Mouse (Mus musculus): Measurements from ENCODE around the gene Fam219b.

DNA sequence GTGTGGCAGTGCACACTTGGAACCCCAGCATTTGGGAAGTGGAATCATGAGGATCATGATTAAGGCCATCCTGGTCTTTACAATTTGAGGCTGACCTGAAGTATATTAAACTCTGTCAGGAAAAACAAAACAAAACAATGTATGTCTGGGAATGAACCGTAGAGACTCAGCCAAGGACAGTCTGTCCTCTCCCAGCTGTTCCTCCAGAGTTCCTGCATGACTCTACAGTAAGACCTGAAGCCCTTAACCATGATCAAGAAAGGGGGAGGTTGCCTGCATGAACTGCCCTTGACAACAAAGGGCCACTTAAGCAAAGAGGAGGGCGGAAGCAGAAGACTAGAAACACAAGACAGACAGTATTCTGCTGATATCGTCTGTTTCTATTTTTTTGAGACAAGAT is 38.2 kb downstream of the Fam219b start:
- no peak for TF ChIP-seq CTCF (IDR thresholded peaks at IDR 0.05; ENCODE audit: low read depth, low read length)
- TF ChIP-seq POLR2A (IDR thresholded peaks at IDR 0.05; ENCODE audit: extremely low read depth, insufficient read depth, low read length), result no peak
